Mouse (Mus musculus): ENCODE data around the gene Fancb.

Fancb gene

GRCm38 (mm10) chrX:164980193-164980775, at the start of gene Fancb, which contains the start of gene Mospd2:
Gene Fancb, plus strand, starts transcription at chrX:164980592.
Gene Mospd2, minus strand, starts transcription at chrX:164980375.
- DNase-seq (ENCODE audit: low spot score in 2 of 2): peak; percentile 78 to 84

- DNase-seq (ENCODE audit: low spot score in 2 of 2): no peak
Measured at GRCm38 (mm10) chrX:164941540-164941939, 38.9 kb upstream of the Fancb start.

GRCm38 (mm10) chrX:164951858-164952576, 28.4 kb upstream of the Fancb start:
- no peak for DNase-seq (ENCODE audit: low spot score in 2 of 2)

GRCm38 (mm10) chrX:164952601-164953375, 27.6 kb upstream of the Fancb start:
- no peak for DNase-seq (ENCODE audit: low spot score in 2 of 2)

GRCm38 (mm10) chrX:164965750-164966448, 14.5 kb upstream of the Fancb start:
- no peak for DNase-seq (ENCODE audit: low spot score in 2 of 2)

GRCm38 (mm10) chrX:164971206-164971605, 9.2 kb upstream of the Fancb start:
- no peak for DNase-seq (ENCODE audit: low spot score in 2 of 2)

- no peak for DNase-seq (ENCODE audit: low spot score in 2 of 2)
Measured at GRCm38 (mm10) chrX:164978866-164979265, 1.5 kb upstream of the Fancb start.

GRCm38 (mm10) chrX:165003141-165003540, 22.7 kb downstream of the Fancb start:
- no peak for DNase-seq (ENCODE audit: low spot score in 2 of 2)

- DNase-seq (ENCODE audit: low spot score in 2 of 2): no peak
Measured at GRCm38 (mm10) chrX:165004779-165005324, 24.5 kb downstream of the Fancb start, which contains the start of gene Gm17604. Gene Gm17604, minus strand, starts transcription at chrX:165004829.
